Mouse (Mus musculus) neural tube, postnatal 0 days (tissue): ENCODE results near the gene Smok3c. TPM values are rescaled to one million over a fixed set of nuclear protein-coding genes. Genes with fewer than 3 reads are reported as not detected.

Source experiments
- polyA plus RNA-seq: library from polyadenylated mRNA; unstranded; fragments of >200 nt; fragmentation: Nextera tagmentation; extraction: Ambion mirVana; gene quantifications from 2 replicates; pipeline ENCODE4 v1.2.1, GENCODE M21; 2015

The Smok3c gene
- not detected in 2 replicates for polyA plus RNA-seq

GRCm38 (mm10) chr5:138052894-138053293, at the start of gene Smok3c:
Smok3c (plus strand) TSS chr5:138053194.

GRCm38 (mm10) chr5:138020961-138021479, 32.0 kb upstream of the Smok3c start, which contains the start of the genes Smok3a and Smok3b:
Smok3a (plus strand) TSS chr5:138021261.
Smok3b (plus strand) TSS chr5:138021429.

GRCm38 (mm10) chr5:138084996-138085395, 32.0 kb downstream of the Smok3c start, which contains the start of gene Zkscan1:
Zkscan1 (plus strand) TSS chr5:138085084.

Other genes starting within 250 kb of the Smok3c start
- 0.58 and 0.71 TPM in 2 replicates for gene Pilra, start 216.9 kb upstream of the Smok3c start, polyA plus RNA-seq
- gene Pilrb1, start 195.1 kb upstream of the Smok3c start, polyA plus RNA-seq: 0.28 TPM in 1 of 2 replicates, not detected in the other
- not detected in 2 replicates for gene Pilrb2, start 181.4 kb upstream of the Smok3c start, polyA plus RNA-seq
- gene Cyp3a13, start 131.6 kb upstream of the Smok3c start, polyA plus RNA-seq: 0.05 TPM in 1 of 2 replicates, not detected in the other
- 8.3 and 8.5 TPM in 2 replicates for gene Gjc3, start 90.1 kb upstream of the Smok3c start, polyA plus RNA-seq
- not detected in 2 replicates for gene Azgp1, start 71.7 kb upstream of the Smok3c start, polyA plus RNA-seq
- gene Smok3a, start 31.9 kb upstream of the Smok3c start, polyA plus RNA-seq: not detected in 2 replicates
- 0.06 TPM in 1 of 2 replicates, not detected in the other for gene Smok3b, start 31.8 kb upstream of the Smok3c start, polyA plus RNA-seq
- 11.5 and 12.2 TPM in 2 replicates for gene Zkscan1, start 31.9 kb downstream of the Smok3c start, polyA plus RNA-seq
- gene Zscan21, start 63.7 kb downstream of the Smok3c start, polyA plus RNA-seq: 44.6 and 50.0 TPM in 2 replicates
- gene Zfp113, start 102.5 kb downstream of the Smok3c start, polyA plus RNA-seq: 13.4 and 14.7 TPM in 2 replicates
- 286 and 325 TPM in 2 replicates for gene Cops6, start 107.9 kb downstream of the Smok3c start, polyA plus RNA-seq
- 13.9 and 15.4 TPM in 2 replicates for gene Ap4m1, start 118.8 kb downstream of the Smok3c start, polyA plus RNA-seq
- gene Mcm7, start 119.2 kb downstream of the Smok3c start, polyA plus RNA-seq: 31.9 and 36.3 TPM in 2 replicates
- gene Taf6, start 134.3 kb downstream of the Smok3c start, polyA plus RNA-seq: 37.5 and 48.1 TPM in 2 replicates
- gene Cnpy4, start 134.3 kb downstream of the Smok3c start, polyA plus RNA-seq: 20.7 and 23.5 TPM in 2 replicates
- 11.7 and 12.8 TPM in 2 replicates for gene Mblac1, start 141.1 kb downstream of the Smok3c start, polyA plus RNA-seq
- not detected in 2 replicates for gene Nxpe5, start 172.7 kb downstream of the Smok3c start, polyA plus RNA-seq
- gene Lamtor4, start 202.3 kb downstream of the Smok3c start, polyA plus RNA-seq: 130 and 140 TPM in 2 replicates
- 22.4 and 23.7 TPM in 2 replicates for gene BC037034, start 210.8 kb downstream of the Smok3c start, polyA plus RNA-seq
- 3.7 and 4.4 TPM in 2 replicates for gene Gal3st4, start 219.6 kb downstream of the Smok3c start, polyA plus RNA-seq
- gene Gm43720, start 226.8 kb downstream of the Smok3c start, polyA plus RNA-seq: 0.05 and 0.21 TPM in 2 replicates
- 20.1 and 24.6 TPM in 2 replicates for gene Gpc2, start 226.8 kb downstream of the Smok3c start, polyA plus RNA-seq
- 8.2 and 13.0 TPM in 2 replicates for gene Stag3, start 227.0 kb downstream of the Smok3c start, polyA plus RNA-seq